Mouse (Mus musculus) testis, adult 2 months (tissue): ENCODE measurements at regions not wholly inside any gene's neighbourhood (a gene's known extent, or its start where the extent isn't known, plus 50 kb on each side); places are given as distances from the start of the nearest gene placed in this dataset.

Experiments used
- H3K27ac ChIP-seq: fragments of 200-500 bp; 2 replicates; pipeline ENCODE4 v1.5.1; 2012; ENCODE audit warnings: low read depth, low read length; ENCODE audit not compliant: control insufficient read depth, insufficient read depth
- H3K27me3 ChIP-seq: fragments of 200-500 bp; 2 replicates; pipeline ENCODE4 v1.6.1; 2012; ENCODE audit warnings: mild to moderate bottlenecking, low read length, moderate library complexity; ENCODE audit not compliant: control insufficient read depth, insufficient read depth
- H3K36me3 ChIP-seq: fragments of 200-500 bp; 2 replicates; pipeline ENCODE4 v1.6.1; 2012; ENCODE audit warnings: mild to moderate bottlenecking, low read length; ENCODE audit not compliant: control insufficient read depth, insufficient read depth
- H3K4me1 ChIP-seq: fragments of 200-500 bp; 2 replicates; pipeline ENCODE4 v1.6.1; 2012; ENCODE audit warnings: low read length; ENCODE audit not compliant: control insufficient read depth, insufficient read depth
- H3K4me3 ChIP-seq: fragments of 200-500 bp; 2 replicates; pipeline ENCODE4 v1.5.1; 2012; ENCODE audit warnings: low read depth, mild to moderate bottlenecking, low read length, moderate library complexity, mixed read lengths; ENCODE audit not compliant: control insufficient read depth
- CTCF ChIP-seq: fragments of 200-500 bp; IDR thresholded peaks from 2 replicates; pipeline ENCODE4 v1.5.1; 2012; ENCODE audit warnings: low read depth, mild to moderate bottlenecking, inconsistent platforms, low read length, moderate library complexity; ENCODE audit not compliant: control insufficient read depth, insufficient read depth, insufficient replicate concordance
- POLR2A ChIP-seq: fragments of 200-500 bp; IDR thresholded peaks from 2 replicates; pipeline ENCODE4 v1.6.1; 2012; ENCODE audit warnings: low read depth, mild to moderate bottlenecking, inconsistent platforms, low read length, moderate library complexity; ENCODE audit not compliant: control insufficient read depth

DNA sequence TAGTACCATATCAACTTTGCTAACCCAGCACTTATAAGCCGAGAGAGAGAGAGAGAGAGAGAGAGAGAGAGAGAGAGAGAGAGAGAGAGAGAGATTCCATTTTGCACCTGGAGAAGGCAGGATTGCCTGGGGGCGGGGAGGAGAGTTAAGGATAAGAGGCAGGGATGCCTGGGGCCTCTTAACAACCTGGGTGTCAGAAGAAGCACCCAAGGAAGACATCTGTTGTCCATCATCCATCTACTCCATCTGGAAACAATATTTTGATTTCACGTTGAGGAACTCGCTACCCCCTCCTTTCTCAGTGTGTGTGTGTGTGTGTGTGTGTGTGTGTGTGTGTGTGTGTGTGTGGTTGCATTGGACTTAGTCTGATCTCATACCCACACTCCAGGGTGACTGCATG is 232.8 kb downstream of the Mreg start:
- TF ChIP-seq POLR2A = no peak
- no peak for TF ChIP-seq CTCF
- H3K27me3 ChIP-seq = no peaks in the 10 kb centered on the region
- no peaks in the 10 kb centered on the region for H3K4me1 ChIP-seq
- H3K4me3 ChIP-seq = no peak overlapping the region
- no peak overlapping the region for H3K27ac ChIP-seq
- no peaks in the 10 kb centered on the region for H3K36me3 ChIP-seq

DNA sequence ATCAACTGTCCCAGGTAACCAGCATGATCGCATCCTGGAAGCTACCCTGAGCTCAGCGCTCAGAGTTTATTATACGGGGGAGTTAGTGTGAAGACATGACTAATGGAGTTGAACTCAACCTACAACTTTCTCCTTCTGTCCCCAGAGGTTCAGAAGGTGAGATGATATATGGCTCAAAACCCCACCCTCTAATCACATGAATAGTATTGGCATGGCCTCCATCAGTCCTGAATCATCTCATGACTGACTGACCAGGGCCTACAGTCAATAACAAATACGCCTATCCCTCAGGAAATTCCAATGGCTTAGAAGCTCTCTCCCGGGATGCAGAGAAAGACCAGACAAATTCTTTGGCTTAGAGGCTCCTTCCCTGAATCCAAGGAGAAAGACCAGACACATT is 234.7 kb downstream of the Mreg start:
- Histone ChIP-seq H3K4me1 (no peaks in the 10 kb centered on the region), H3K4me3 (no peak overlapping the region), H3K36me3 (no peaks in the 10 kb centered on the region), H3K27me3 (no peaks in the 10 kb centered on the region), H3K27ac (no peak overlapping the region)
- TF ChIP-seq POLR2A (no peak), CTCF (no peak)

DNA sequence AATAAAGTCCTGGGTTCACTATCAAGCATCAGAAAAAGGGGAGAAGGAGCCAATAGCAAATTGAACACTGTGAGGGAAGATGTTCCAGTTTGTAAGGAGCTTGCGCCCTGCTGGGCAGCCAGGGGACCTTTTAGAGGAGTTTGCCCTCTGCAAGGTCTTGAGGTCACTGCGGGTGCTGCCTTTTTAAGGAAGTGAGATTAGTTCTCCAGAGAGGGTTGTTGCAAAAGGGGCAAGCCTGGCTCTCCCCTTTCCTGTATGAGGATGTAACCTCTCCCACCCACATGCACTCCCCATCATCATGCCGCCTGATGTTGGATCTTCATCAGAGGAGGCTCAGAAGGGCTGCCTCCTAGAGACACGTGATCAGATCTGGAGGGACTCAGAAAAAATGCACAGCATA is 237.4 kb downstream of the Mreg start:
- Histone ChIP-seq H3K4me1 (no peaks in the 10 kb centered on the region), H3K27ac (no peak overlapping the region), H3K27me3 (no peaks in the 10 kb centered on the region), H3K4me3 (no peak overlapping the region), H3K36me3 (no peaks in the 10 kb centered on the region)
- no peak for TF ChIP-seq POLR2A
- TF ChIP-seq CTCF = no peak

DNA sequence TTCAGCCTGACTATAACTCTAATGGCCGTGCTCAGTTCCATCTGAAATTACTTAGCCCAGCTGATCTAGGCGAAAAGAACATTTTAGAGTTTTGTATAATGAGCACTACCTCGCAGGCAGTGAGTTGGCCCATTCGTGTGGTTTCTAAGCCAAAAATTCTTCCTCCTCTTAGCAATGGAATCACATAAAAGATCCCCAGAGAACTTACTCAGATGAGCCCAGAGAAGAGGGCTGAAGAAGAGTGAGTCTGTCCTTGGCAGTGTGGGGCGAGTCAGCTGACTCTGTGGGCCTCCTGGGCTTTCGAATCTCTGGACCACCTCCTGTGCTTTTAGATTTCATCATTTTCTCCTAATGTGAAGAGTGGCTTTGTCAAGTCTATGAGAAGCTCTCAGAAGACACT is 240.2 kb downstream of the Mreg start:
- TF ChIP-seq CTCF (no peak), POLR2A (no peak)
- no peaks in the 10 kb centered on the region for H3K36me3 ChIP-seq
- no peak overlapping the region for H3K4me3 ChIP-seq
- no peaks in the 10 kb centered on the region for H3K27me3 ChIP-seq
- H3K27ac ChIP-seq = no peak overlapping the region
- no peaks in the 10 kb centered on the region for H3K4me1 ChIP-seq

DNA sequence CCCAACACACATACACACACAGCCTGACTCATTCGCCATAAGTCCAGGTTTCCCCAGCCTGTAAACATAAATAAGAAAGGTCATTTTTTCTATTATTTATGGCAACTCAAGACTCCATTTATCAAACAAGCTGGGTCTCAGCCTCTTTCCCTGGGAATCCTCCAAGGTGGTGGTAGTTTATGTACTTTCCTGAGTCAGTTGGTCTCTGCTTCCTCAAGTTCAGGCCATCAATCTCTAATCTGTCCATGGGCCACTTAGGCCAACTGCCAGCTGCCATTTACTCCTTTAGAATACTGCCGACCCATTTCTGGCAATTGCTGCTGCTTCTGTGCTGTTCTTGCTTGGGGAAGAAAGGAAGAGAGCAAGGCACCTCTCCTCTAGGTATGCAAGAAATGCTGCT is 241.3 kb downstream of the Mreg start:
- H3K4me1 ChIP-seq = no peaks in the 10 kb centered on the region
- TF ChIP-seq POLR2A = no peak
- no peaks in the 10 kb centered on the region for H3K27me3 ChIP-seq
- no peaks in the 10 kb centered on the region for H3K36me3 ChIP-seq
- H3K4me3 ChIP-seq = no peak overlapping the region
- H3K27ac ChIP-seq = no peak overlapping the region

- Histone ChIP-seq H3K27me3 (no peaks in the 10 kb centered on the region), H3K27ac (no peak overlapping the region), H3K4me1 (no peaks in the 10 kb centered on the region), H3K4me3 (no peak overlapping the region), H3K36me3 (no peaks in the 10 kb centered on the region)
- TF ChIP-seq POLR2A (no peak), CTCF (no peak)
Observed at GRCm38 (mm10) chr1:71967574-71968104, 244.5 kb downstream of the Mreg start.

GRCm38 (mm10) chr1:71964450-71965126 is 247.5 kb downstream of the Mreg start:
- Histone ChIP-seq H3K27ac (no peak overlapping the region), H3K27me3 (no peaks in the 10 kb centered on the region), H3K4me3 (no peak overlapping the region), H3K4me1 (no peaks in the 10 kb centered on the region), H3K36me3 (no peaks in the 10 kb centered on the region)
- TF ChIP-seq CTCF (no peak), POLR2A (no peak)

GRCm38 (mm10) chr1:71956940-71957339 is 255.2 kb downstream of the Mreg start:
- Histone ChIP-seq H3K27me3 (no peaks in the 10 kb centered on the region), H3K36me3 (no peaks in the 10 kb centered on the region), H3K4me1 (no peaks in the 10 kb centered on the region), H3K27ac (no peak overlapping the region), H3K4me3 (no peak overlapping the region)
- no peak for TF ChIP-seq POLR2A
- no peak for TF ChIP-seq CTCF
